23 mouse cellular contexts compared by ENCODE assay signal in the genomic region with DNA sequence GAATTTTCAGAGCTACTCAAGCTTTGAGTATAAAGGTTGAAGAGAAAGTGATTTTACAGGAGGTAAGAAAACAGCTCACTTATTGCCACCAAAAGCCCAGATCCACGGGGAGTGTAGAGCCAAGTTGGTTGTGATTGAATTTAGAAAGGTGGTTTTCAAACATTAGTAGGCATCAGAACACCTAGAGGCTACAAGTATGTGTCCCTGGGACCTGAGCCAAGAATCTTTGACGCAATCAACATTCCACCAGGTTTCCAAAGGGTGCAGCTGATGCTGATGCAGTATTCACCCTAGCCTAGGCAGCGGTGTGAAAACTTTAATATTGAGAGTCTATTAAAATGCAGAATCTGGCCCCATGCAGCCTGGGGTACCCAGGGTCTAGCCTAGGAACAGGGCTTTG. TPM values are rescaled to one million over a fixed set of nuclear protein-coding genes. Genes with fewer than 3 reads are reported as not detected.
DNase-seq lines count a peak whose midpoint lies in the region; ATAC-seq lines count a peak whose summit lies in the region.
"Had no signal": no experiment of that assay in that cellular context is flagged by ENCODE, and none has a peak within 500 bp of the region (broad histone marks: within the 10 kb centered on the region; RNA-seq: fewer than 3 reads in every experiment).

No protein-coding gene starts in this region.

- 44% methylated on average over 3 of the region's 3 CpGs for WGBS in lung, embryonic 16.5 days
- 87% methylated on average over 3 of the region's 3 CpGs for WGBS in hindbrain, embryonic 13.5 days

- peak; percentile 26; the same call in 1 of the 2 replicates for ATAC-seq in lung, embryonic 16.5 days (ENCODE audit: low read depth)
- no peak for ATAC-seq in hindbrain, embryonic 13.5 days (ENCODE audit: low FRiP score)
- ATAC-seq: forebrain, embryonic 14.5 days; inflammation-experienced regulatory T-cells, adult 6 months had no signal

- DNase-seq in heart, postnatal 4 days = peak; percentile 31
- no peak for DNase-seq in heart, adult 11 months
- DNase-seq in 3T3-L1 (ENCODE audit: low read depth, low spot score) = peak; percentile 60
- DNase-seq in kidney, postnatal 14 days = peak; percentile 81
- DNase-seq in embryo, embryonic 11 days = no peak
- DNase-seq in cerebellum, adult 11-12 months = no peak
- DNase-seq: cerebellum, adult 9-11 months; gastrocnemius, postnatal 10 days; midbrain, embryonic 14.5 days had no signal

- no peak overlapping the region for H3K4me2 ChIP-seq in lung, embryonic 16.5 days (ENCODE audit: low read depth, low read length)
- H3K4me2 ChIP-seq in hindbrain, embryonic 13.5 days = no peak overlapping the region
- H3K4me2 ChIP-seq: embryonic facial prominence, embryonic 13.5 days; hindbrain, embryonic 12.5 days; limb, embryonic 12.5 days; liver, embryonic 15.5 days; neural tube, embryonic 15.5 days had no signal

- no peak overlapping the region for H3K9ac ChIP-seq in lung, embryonic 16.5 days (ENCODE audit: low read length)
- no peak overlapping the region for H3K9ac ChIP-seq in hindbrain, embryonic 13.5 days
- H3K9ac ChIP-seq: embryonic facial prominence, embryonic 13.5 days; hindbrain, embryonic 12.5 days; limb, embryonic 12.5 days; liver, embryonic 15.5 days; neural tube, embryonic 15.5 days had no signal

- no peak overlapping the region for H3K4me3 ChIP-seq in lung, embryonic 16.5 days (ENCODE audit: low read length)
- H3K4me3 ChIP-seq in hindbrain, embryonic 13.5 days = no peak overlapping the region
- H3K4me3 ChIP-seq: embryonic facial prominence, embryonic 13.5 days; hindbrain, embryonic 12.5 days; limb, embryonic 12.5 days; liver, embryonic 15.5 days; megakaryocyte, embryonic 14.5 days; myocyte; neural tube, embryonic 15.5 days had no signal

- H3K36me3 ChIP-seq in lung, embryonic 16.5 days (ENCODE audit: control insufficient read depth, insufficient read depth, low read length) = no peaks in the 10 kb centered on the region
- no peaks in the 10 kb centered on the region for H3K36me3 ChIP-seq in hindbrain, embryonic 13.5 days
- H3K36me3 ChIP-seq: embryonic facial prominence, embryonic 13.5 days; hindbrain, embryonic 12.5 days; limb, embryonic 12.5 days; liver, embryonic 15.5 days; neural tube, embryonic 15.5 days had no signal

- H3K9me3 ChIP-seq in lung, embryonic 16.5 days (ENCODE audit: control insufficient read depth, low read length) = no peaks in the 10 kb centered on the region
- H3K9me3 ChIP-seq in hindbrain, embryonic 13.5 days = no peaks in the 10 kb centered on the region
- H3K9me3 ChIP-seq: hindbrain, embryonic 12.5 days; limb, embryonic 12.5 days; liver, embryonic 15.5 days; megakaryocyte, embryonic 14.5 days; neural tube, embryonic 15.5 days had no signal

- no peak overlapping the region for H3K27ac ChIP-seq in lung, embryonic 16.5 days (ENCODE audit: low read length)
- H3K27ac ChIP-seq in hindbrain, embryonic 13.5 days = no peak overlapping the region
- H3K27ac ChIP-seq: embryonic facial prominence, embryonic 13.5 days; hindbrain, embryonic 12.5 days; limb, embryonic 12.5 days; liver, embryonic 15.5 days; neural tube, embryonic 15.5 days; stomach, postnatal 0 days had no signal

- 0 out of 2 replicates have a peak, but pooled peaks cover 4% of the 10 kb centered on the region for H3K4me1 ChIP-seq in lung, embryonic 16.5 days (replicated peaks; ENCODE audit: control insufficient read depth, insufficient read depth, low read length)
- H3K4me1 ChIP-seq in hindbrain, embryonic 13.5 days (replicated peaks) = peaks cover 5% of the 10 kb centered on the region
- H3K4me1 ChIP-seq: limb, embryonic 12.5 days; liver, embryonic 15.5 days; megakaryocyte, embryonic 14.5 days; neural tube, embryonic 15.5 days had no signal

- H3K27me3 ChIP-seq in lung, embryonic 16.5 days (ENCODE audit: control insufficient read depth, insufficient read depth, low read depth, low read length) = no peaks in the 10 kb centered on the region
- no peaks in the 10 kb centered on the region for H3K27me3 ChIP-seq in hindbrain, embryonic 13.5 days
- H3K27me3 ChIP-seq: CH12.LX; embryonic facial prominence, embryonic 13.5 days; hindbrain, embryonic 12.5 days; limb, embryonic 12.5 days; liver, embryonic 15.5 days; megakaryocyte, embryonic 14.5 days; neural tube, embryonic 15.5 days had no signal

RNA-seq across cellular contexts. Expression of a gene that starts 28.0 kb away (rescaled TPM):
- total RNA-seq in heart, postnatal 4 days (2021) = 1 to 10 TPM; 2.8 to 3.5 TPM
- polyA plus RNA-seq in lung, embryonic 16.5 days (2015; fragmentation: Nextera tagmentation; extraction: Ambion mirVana) = 0.97 and 1.4 TPM in 2 replicates
- 1.2 TPM in 2 replicates for polyA plus RNA-seq in hindbrain, embryonic 13.5 days (2015; fragmentation: Nextera tagmentation; extraction: Ambion mirVana)
- total RNA-seq: CH12.LX, MEL had no signal
- polyA plus RNA-seq: inflammation-experienced regulatory T-cells, adult 6 months; limb, embryonic 12.5 days had no signal

Comparison
In these comparisons a context has a peak if more than half of its experiments do, and no peak if none do; other contexts are left out.
1. DNase-seq: peak in heart, postnatal 4 days (single experiment), 3T3-L1 (single experiment) and kidney, postnatal 14 days (single experiment); none in heart, adult 11 months (single experiment), embryo, embryonic 11 days (single experiment) and cerebellum, adult 11-12 months (single experiment).